Comparison of ENCODE assay signal across 10 mouse cellular contexts in genomic region chr3:56000259-56000658, GRCm38 (mm10).
DNase-seq lines count a peak whose midpoint lies in the region; ATAC-seq and TF ChIP-seq lines count a peak whose summit lies in the region.
"Had no signal": no experiment of that assay in that cellular context is flagged by ENCODE, and none has a peak within 500 bp of the region (broad histone marks: within the 10 kb centered on the region; RNA-seq: fewer than 3 reads in every experiment).

No protein-coding gene starts in this region.

- no peak overlapping the region for H3K4me3 ChIP-seq in ES-E14 (ENCODE audit: insufficient read depth in 1 of 2, low read depth in 1 of 2, low read length in 2 of 2, poor library complexity in 1 of 2, severe bottlenecking in 1 of 2)
- no peak overlapping the region for H3K4me3 ChIP-seq in intestine, embryonic 16.5 days (ENCODE audit: low read length)
- H3K4me3 ChIP-seq: embryonic facial prominence, embryonic 15.5 days; lung, embryonic 15.5 days had no signal

- peak; percentile 53 for DNase-seq in kidney, adult 9 months
- no peak for DNase-seq in kidney, postnatal 25 days
- peak; percentile 51 for DNase-seq in ES-E14 (ENCODE audit: low read depth, low spot score)
- DNase-seq in embryo, embryonic 10 days (ENCODE audit: low spot score) = peak; percentile 73
- DNase-seq in adrenal gland, adult 18-20 months (ENCODE audit: low spot score in 2 of 2) = no peak
- DNase-seq in left cerebral cortex, postnatal 36 days (ENCODE audit: low spot score in 2 of 2) = no peak

- intact Hi-C loops in left cerebral cortex, postnatal 36 days (cut with DNase I) = no loop called here

- H3K4me1 ChIP-seq in ES-E14 (ENCODE audit: control insufficient read depth in 2 of 2, insufficient read depth in 2 of 2, low read length in 2 of 2, poor library complexity in 1 of 2) = no peaks in the 10 kb centered on the region
- H3K4me1 ChIP-seq in intestine, embryonic 16.5 days (ENCODE audit: control insufficient read depth, insufficient read depth, low read length) = no peaks in the 10 kb centered on the region
- H3K4me1 ChIP-seq: embryonic facial prominence, embryonic 15.5 days; lung, embryonic 15.5 days had no signal

- no peak overlapping the region for H3K27ac ChIP-seq in ES-E14 (ENCODE audit: insufficient read depth, low read depth, low read length, poor library complexity, severe bottlenecking)
- H3K27ac ChIP-seq in intestine, embryonic 16.5 days (ENCODE audit: low read length) = no peak overlapping the region
- H3K27ac ChIP-seq: embryonic facial prominence, embryonic 15.5 days; lung, embryonic 15.5 days had no signal

- in situ Hi-C loops in ES-E14 (cut with MboI; ENCODE audit: low sequenced_read_pairs in 2 of 2, unreplicated experiment in 2 of 2) = loop anchor here (10.0 to 25.0 kb wide), 2 partner anchors 1205 to 1212 kb away; no protein-coding TSS in a partner anchor

- no peak overlapping the region for H3K9ac ChIP-seq in ES-E14 (ENCODE audit: insufficient read depth, low read depth, low read length, poor library complexity, severe bottlenecking)
- no peak overlapping the region for H3K9ac ChIP-seq in intestine, embryonic 16.5 days (ENCODE audit: low read depth, low read length)
- H3K9ac ChIP-seq: embryonic facial prominence, embryonic 15.5 days; lung, embryonic 15.5 days had no signal

- no peaks in the 10 kb centered on the region for H3K9me3 ChIP-seq in ES-E14 (ENCODE audit: control insufficient read depth, insufficient read depth, low read depth, low read length)
- H3K9me3 ChIP-seq in intestine, embryonic 16.5 days (ENCODE audit: control insufficient read depth, low read length) = no peaks in the 10 kb centered on the region
- H3K9me3 ChIP-seq: embryonic facial prominence, embryonic 15.5 days; lung, embryonic 15.5 days had no signal

- no peak overlapping the region for H3K4me2 ChIP-seq in intestine, embryonic 16.5 days (ENCODE audit: low read depth, low read length)
- H3K4me2 ChIP-seq: embryonic facial prominence, embryonic 15.5 days; lung, embryonic 15.5 days had no signal

- 5% methylated on average over 1 of the region's 1 CpGs for WGBS in intestine, embryonic 16.5 days

- H3K27me3 ChIP-seq in intestine, embryonic 16.5 days (replicated peaks; ENCODE audit: control insufficient read depth, insufficient read depth, low read length) = no peaks in the 10 kb centered on the region
- H3K27me3 ChIP-seq: embryonic facial prominence, embryonic 15.5 days; lung, embryonic 15.5 days had no signal

- ATAC-seq in megakaryocyte progenitor cell, adult 5-6 weeks (replicated peaks; ENCODE audit: poor library complexity) = peak; percentile 93
- no peak; the same call in 1 of the 2 replicates for ATAC-seq in intestine, embryonic 16.5 days

- no peaks in the 10 kb centered on the region for H3K36me3 ChIP-seq in ES-E14 (ENCODE audit: control insufficient read depth, insufficient read depth, low read length, poor library complexity, severe bottlenecking)
- H3K36me3 ChIP-seq in intestine, embryonic 16.5 days (ENCODE audit: control insufficient read depth, insufficient read depth, low read length) = no peaks in the 10 kb centered on the region
- H3K36me3 ChIP-seq: embryonic facial prominence, embryonic 15.5 days; lung, embryonic 15.5 days had no signal

TF ChIP-seq in ES-E14, 5 proteins besides CTCF, POLR2A, EP300 and RAD21:
- TF ChIP-seq HCFC1 (IDR thresholded peaks at IDR 0.05; ENCODE audit: borderline replicate concordance, insufficient read depth, low read length) (no peak), ZC3H11A (IDR thresholded peaks at IDR 0.05; ENCODE audit: borderline replicate concordance, low read depth, low read length) (no peak), MAFK (IDR thresholded peaks at IDR 0.05; ENCODE audit: insufficient read depth, low read depth, low read length) (no peak), ZNF384 (IDR thresholded peaks at IDR 0.05; ENCODE audit: low read depth, low read length) (no peak), CHD2 (IDR thresholded peaks at IDR 0.05; ENCODE audit: low read depth, low read length) (no peak)

Comparison
In these comparisons a context has a peak if more than half of its experiments do, and no peak if none do; other contexts are left out.
1. DNase-seq: peak in kidney, adult 9 months (single experiment), ES-E14 (single experiment) and embryo, embryonic 10 days (single experiment); none in kidney, postnatal 25 days (0 of 2), adrenal gland, adult 18-20 months (0 of 2) and left cerebral cortex, postnatal 36 days (0 of 2).